In the genomic region with DNA sequence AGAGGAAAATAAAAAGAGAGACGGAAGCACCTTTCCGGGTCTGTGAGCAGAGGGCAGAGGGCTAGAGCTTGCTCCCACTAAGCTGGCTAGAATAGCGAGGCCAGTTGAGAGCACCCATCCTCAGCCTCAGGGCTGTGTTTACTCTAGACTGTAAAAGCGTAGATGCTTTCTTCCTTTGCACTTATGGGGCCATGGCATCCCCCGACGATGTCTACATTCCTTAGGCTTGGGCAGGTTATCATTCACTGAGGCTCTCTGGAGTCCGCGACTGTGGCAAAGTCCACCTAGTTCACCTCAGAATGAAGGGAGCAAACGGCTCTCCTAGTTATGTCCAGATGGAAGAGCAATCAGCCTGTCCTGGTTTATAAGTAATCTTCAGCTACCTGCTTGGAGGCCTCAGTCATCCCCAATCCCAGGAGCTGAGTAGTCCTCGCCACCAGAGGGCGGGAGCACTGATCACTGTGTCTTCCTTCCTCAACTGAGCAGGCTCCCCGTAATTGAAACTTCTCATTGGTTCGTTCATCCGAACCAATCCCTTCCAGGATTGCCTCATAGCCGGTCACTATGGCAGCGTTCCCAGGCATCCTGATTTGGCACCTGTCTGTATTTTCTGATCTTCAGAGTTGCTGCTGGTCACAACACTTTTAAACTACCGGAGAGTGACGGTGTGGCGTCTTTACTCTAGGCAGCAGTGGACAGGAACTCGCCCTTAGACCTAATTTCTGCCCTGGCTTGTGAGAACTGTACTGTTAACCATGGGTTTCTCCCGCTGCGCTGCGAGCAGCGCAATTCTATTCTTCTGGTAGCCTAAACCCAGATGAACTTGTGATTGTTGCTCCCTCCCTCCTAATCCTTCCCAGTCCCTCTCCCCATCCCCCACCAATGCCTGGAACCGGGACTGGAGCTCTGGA, we compare ENCODE assay signal across 8 mouse cellular contexts. TPM values are rescaled to one million over a fixed set of nuclear protein-coding genes. Genes with fewer than 3 reads are reported as not detected.
DNase-seq lines count a peak whose midpoint lies in the region; ATAC-seq lines count a peak whose summit lies in the region.

No protein-coding gene starts in this region.

- no peaks in the 10 kb centered on the region for H3K36me3 ChIP-seq in heart, embryonic 11.5 days (ENCODE audit: control insufficient read depth, insufficient read depth, low read length)
- H3K36me3 ChIP-seq in kidney, embryonic 14.5 days (ENCODE audit: control insufficient read depth, insufficient read depth, low read length): no peaks in the 10 kb centered on the region
- H3K36me3 ChIP-seq in limb, embryonic 13.5 days: no peaks in the 10 kb centered on the region
- H3K36me3 ChIP-seq in midbrain, embryonic 15.5 days (replicated peaks): no peaks in the 10 kb centered on the region

- H3K27me3 ChIP-seq in heart, embryonic 11.5 days (ENCODE audit: control insufficient read depth, insufficient read depth, low read length): no peaks in the 10 kb centered on the region
- H3K27me3 ChIP-seq in kidney, embryonic 14.5 days (ENCODE audit: control insufficient read depth, insufficient read depth, low read length): no peaks in the 10 kb centered on the region
- no peaks in the 10 kb centered on the region for H3K27me3 ChIP-seq in limb, embryonic 13.5 days
- H3K27me3 ChIP-seq in midbrain, embryonic 15.5 days (replicated peaks): 0 out of 2 replicates have a peak, but pooled peaks cover 6% of the 10 kb centered on the region

- peak overlapping the region; percentile 57 for H3K4me3 ChIP-seq in brown adipose tissue, adult 24 weeks (ENCODE audit: insufficient read depth, low read depth, low read length)
- peak overlapping the region; percentile 53 for H3K4me3 ChIP-seq in heart, embryonic 11.5 days (ENCODE audit: low read depth, low read length)
- peak overlapping the region; percentile 36 for H3K4me3 ChIP-seq in kidney, embryonic 14.5 days (ENCODE audit: low read length)
- peak overlapping the region; percentile 42 for H3K4me3 ChIP-seq in limb, embryonic 13.5 days
- H3K4me3 ChIP-seq in midbrain, embryonic 15.5 days: peak overlapping the region; percentile 36

- H3K9ac ChIP-seq in heart, embryonic 11.5 days (ENCODE audit: low read depth, low read length): peak overlapping the region; percentile 64; the same call in 1 of the 2 replicates
- peak overlapping the region; percentile 42 for H3K9ac ChIP-seq in kidney, embryonic 14.5 days (ENCODE audit: low read depth, low read length)
- peak overlapping the region; percentile 50; the same call in 1 of the 2 replicates for H3K9ac ChIP-seq in limb, embryonic 13.5 days
- H3K9ac ChIP-seq in midbrain, embryonic 15.5 days: no peak overlapping the region

- 24% methylated on average over 25 of the region's 25 CpGs for WGBS in heart, embryonic 11.5 days (ENCODE audit: insufficient replicate concordance)
- WGBS in kidney, embryonic 14.5 days: 22% methylated on average over 25 of the region's 25 CpGs
- WGBS in limb, embryonic 13.5 days: 28% methylated on average over 25 of the region's 25 CpGs
- WGBS in midbrain, embryonic 15.5 days: 22% methylated on average over 25 of the region's 25 CpGs

- peak overlapping the region; percentile 53 for H3K27ac ChIP-seq in brown adipose tissue, adult 24 weeks (replicated peaks; ENCODE audit: low read depth, low read length)
- H3K27ac ChIP-seq in heart, embryonic 11.5 days (ENCODE audit: low read depth, low read length): no peak overlapping the region
- H3K27ac ChIP-seq in kidney, embryonic 14.5 days (ENCODE audit: low read depth, low read length): no peak overlapping the region
- no peak overlapping the region for H3K27ac ChIP-seq in limb, embryonic 13.5 days
- no peak overlapping the region for H3K27ac ChIP-seq in midbrain, embryonic 15.5 days

- no peaks in the 10 kb centered on the region for H3K9me3 ChIP-seq in heart, embryonic 11.5 days (replicated peaks; ENCODE audit: control insufficient read depth, low read length)
- H3K9me3 ChIP-seq in kidney, embryonic 14.5 days (ENCODE audit: control insufficient read depth, low read length): no peaks in the 10 kb centered on the region
- H3K9me3 ChIP-seq in limb, embryonic 13.5 days: no peaks in the 10 kb centered on the region
- H3K9me3 ChIP-seq in midbrain, embryonic 15.5 days: no peaks in the 10 kb centered on the region

- peak; percentile 18 for DNase-seq in 416B (ENCODE audit: low read depth)
- peak; percentile 40 for DNase-seq in fat pad, adult 2 months (ENCODE audit: extremely low read depth, low read depth, low spot score)
- peak; percentile 20 to 51 for DNase-seq in spleen, adult 18-20 months

- peak overlapping the region; percentile 79 for H3K4me2 ChIP-seq in heart, embryonic 11.5 days
- peak overlapping the region; percentile 66 for H3K4me2 ChIP-seq in kidney, embryonic 14.5 days (replicated peaks; ENCODE audit: low read depth, low read length)
- H3K4me2 ChIP-seq in limb, embryonic 13.5 days (replicated peaks): peak overlapping the region; percentile 74
- H3K4me2 ChIP-seq in midbrain, embryonic 15.5 days: peak overlapping the region; percentile 63

- H3K4me1 ChIP-seq in brown adipose tissue, adult 24 weeks (ENCODE audit: control insufficient read depth, insufficient read depth, insufficient read length, low read length): no peaks in the 10 kb centered on the region
- peaks cover 2% of the 10 kb centered on the region; the same call in 1 of the 2 replicates for H3K4me1 ChIP-seq in heart, embryonic 11.5 days (ENCODE audit: control insufficient read depth, insufficient read depth, low read length)
- peaks cover 9% of the 10 kb centered on the region for H3K4me1 ChIP-seq in kidney, embryonic 14.5 days (ENCODE audit: control insufficient read depth, insufficient read depth, low read length)
- peaks cover 12% of the 10 kb centered on the region for H3K4me1 ChIP-seq in limb, embryonic 13.5 days
- H3K4me1 ChIP-seq in midbrain, embryonic 15.5 days: peaks cover 13% of the 10 kb centered on the region

- ATAC-seq in heart, embryonic 11.5 days (replicated peaks; ENCODE audit: insufficient number of reproducible peaks, low FRiP score, low TSS enrichment): peak; percentile 76
- ATAC-seq in kidney, embryonic 14.5 days (ENCODE audit: low FRiP score, low TSS enrichment): peak; percentile 94
- peak; percentile 87 for ATAC-seq in limb, embryonic 13.5 days (ENCODE audit: low FRiP score, low read depth)
- ATAC-seq in midbrain, embryonic 15.5 days (replicated peaks): peak; percentile 97

RNA-seq across cellular contexts. Expression of a gene that starts 23.2 kb away (rescaled TPM):
- 1.3 and 7.2 TPM in 2 replicates for polyA plus RNA-seq in brown adipose tissue, adult 24 weeks (2012; ENCODE audit: insufficient read depth, insufficient read length, missing spikeins)
- polyA plus RNA-seq in heart, embryonic 11.5 days (2014; fragmentation: Nextera tagmentation; extraction: Ambion mirVana): 1.3 and 3.1 TPM in 2 replicates
- 28.0 and 28.3 TPM in 2 replicates for polyA plus RNA-seq in kidney, embryonic 14.5 days (2014; fragmentation: Nextera tagmentation; extraction: Ambion mirVana)
- 1.2 and 1.4 TPM in 2 replicates for polyA plus RNA-seq in limb, embryonic 13.5 days (2015; fragmentation: Nextera tagmentation; extraction: Ambion mirVana)
- 0.56 and 0.90 TPM in 2 replicates for polyA plus RNA-seq in midbrain, embryonic 15.5 days (2015; fragmentation: Nextera tagmentation; extraction: Ambion mirVana)

RNA-seq across cellular contexts. Expression of a gene that starts 55.4 kb away (rescaled TPM):
- polyA plus RNA-seq in brown adipose tissue, adult 24 weeks (2012; ENCODE audit: insufficient read depth, insufficient read length, missing spikeins): not detected in 2 replicates
- polyA plus RNA-seq in heart, embryonic 11.5 days (2014; fragmentation: Nextera tagmentation; extraction: Ambion mirVana): not detected in 2 replicates
- not detected in 2 replicates for polyA plus RNA-seq in kidney, embryonic 14.5 days (2014; fragmentation: Nextera tagmentation; extraction: Ambion mirVana)
- polyA plus RNA-seq in limb, embryonic 13.5 days (2015; fragmentation: Nextera tagmentation; extraction: Ambion mirVana): not detected in 2 replicates
- polyA plus RNA-seq in midbrain, embryonic 15.5 days (2015; fragmentation: Nextera tagmentation; extraction: Ambion mirVana): not detected in 2 replicates
